Mouse (Mus musculus): ENCODE data around the gene Pnpla1.

Pnpla1 gene

GRCm38 (mm10) chr17:28885231-28885630 lies 27.0 kb downstream of the Pnpla1 start:
- no peak for DNase-seq (ENCODE audit: low spot score)

GRCm38 (mm10) chr17:28886266-28886665 lies 28.1 kb downstream of the Pnpla1 start:
- no peak for DNase-seq (ENCODE audit: low spot score)

GRCm38 (mm10) chr17:28894050-28894767 lies 36.0 kb downstream of the Pnpla1 start:
- no peak for DNase-seq (ENCODE audit: low spot score)

- DNase-seq (ENCODE audit: low spot score): no peak
These were observed 37.1 kb downstream of the Pnpla1 start for GRCm38 (mm10) chr17:28895217-28895875.

- DNase-seq (ENCODE audit: low spot score): no peak
These were observed 38.0 kb downstream of the Pnpla1 start for GRCm38 (mm10) chr17:28896095-28896780.

GRCm38 (mm10) chr17:28897817-28898216 lies 39.6 kb downstream of the Pnpla1 start:
- DNase-seq (ENCODE audit: low spot score): no peak

- no peak for DNase-seq (ENCODE audit: low spot score)
These were observed 40.0 kb downstream of the Pnpla1 start for GRCm38 (mm10) chr17:28898249-28898648.

GRCm38 (mm10) chr17:28899427-28899826 lies 41.2 kb downstream of the Pnpla1 start:
- no peak for DNase-seq (ENCODE audit: low spot score)

- DNase-seq (ENCODE audit: low spot score): no peak
These were observed 43.3 kb downstream of the Pnpla1 start for GRCm38 (mm10) chr17:28901559-28901958.

GRCm38 (mm10) chr17:28904546-28905376 lies 46.5 kb downstream of the Pnpla1 start:
- no peak for DNase-seq (ENCODE audit: low spot score)

GRCm38 (mm10) chr17:28905377-28905916 lies 47.2 kb downstream of the Pnpla1 start:
- DNase-seq (ENCODE audit: low spot score): no peak

GRCm38 (mm10) chr17:28907959-28908358 lies 49.7 kb downstream of the Pnpla1 start:
- no peak for DNase-seq (ENCODE audit: low spot score)

- DNase-seq (ENCODE audit: low spot score): no peak
These were observed 51.2 kb downstream of the Pnpla1 start for GRCm38 (mm10) chr17:28909252-28909941.

GRCm38 (mm10) chr17:28910139-28910538 lies 51.9 kb downstream of the Pnpla1 start:
- DNase-seq (ENCODE audit: low spot score): no peak

GRCm38 (mm10) chr17:28913200-28913599 lies 55.0 kb downstream of the Pnpla1 start:
- DNase-seq (ENCODE audit: low spot score): no peak

GRCm38 (mm10) chr17:28913940-28914339 lies 55.7 kb downstream of the Pnpla1 start:
- DNase-seq (ENCODE audit: low spot score): no peak

GRCm38 (mm10) chr17:28915060-28915628 lies 56.9 kb downstream of the Pnpla1 start, which contains the start of gene 4930539E08Rik:
TSS of gene 4930539E08Rik (minus strand) at chr17:28915324.
- DNase-seq (ENCODE audit: low spot score): no peak

- DNase-seq (ENCODE audit: low spot score): no peak
These were observed 58.3 kb downstream of the Pnpla1 start for GRCm38 (mm10) chr17:28916520-28916919.

- DNase-seq (ENCODE audit: low spot score): no peak
These were observed 62.9 kb downstream of the Pnpla1 start for GRCm38 (mm10) chr17:28921086-28921485.

GRCm38 (mm10) chr17:28922096-28922495 lies 63.9 kb downstream of the Pnpla1 start:
- no peak for DNase-seq (ENCODE audit: low spot score)
